Mouse (Mus musculus) liver, adult 2 months (tissue): ENCODE measurements around the gene Chchd6. TPM values are rescaled to one million over a fixed set of nuclear protein-coding genes. Genes with fewer than 3 reads are reported as not detected.

ENCODE experiments used
- DNase-seq: peaks from one replicate; pipeline ENCODE4 v3.0.0-alpha.2; 2011; ENCODE audit warnings: low read depth, low spot score; ENCODE audit errors: extremely low read depth
- H3K27ac ChIP-seq: fragments of 200-500 bp; replicated peaks from 2 replicates; pipeline ENCODE4 v1.5.1; 2012; ENCODE audit warnings: low read depth, mild to moderate bottlenecking, control low read depth, inconsistent platforms, low read length; ENCODE audit not compliant: insufficient read depth
- H3K27me3 ChIP-seq: fragments of 200-500 bp; 2 replicates; pipeline ENCODE4 v1.6.1; 2012; ENCODE audit warnings: mild to moderate bottlenecking, moderate library complexity, low read length, inconsistent platforms; ENCODE audit not compliant: control insufficient read depth, insufficient read depth
- H3K36me3 ChIP-seq: fragments of 200-500 bp; 2 replicates; pipeline ENCODE4 v1.6.1; 2012; ENCODE audit warnings: low read length, inconsistent platforms; ENCODE audit not compliant: control insufficient read depth, insufficient read depth
- H3K4me1 ChIP-seq: fragments of 200-500 bp; 2 replicates; pipeline ENCODE4 v1.6.1; 2011; ENCODE audit warnings: low read length; ENCODE audit not compliant: control insufficient read depth, insufficient read depth
- H3K4me3 ChIP-seq: fragments of 200-500 bp; 2 replicates; pipeline ENCODE4 v1.5.1; 2011; ENCODE audit warnings: low read depth, mild to moderate bottlenecking, control low read depth, low read length, moderate library complexity; ENCODE audit not compliant: insufficient read depth
- H3K79me2 ChIP-seq: fragments of 200-500 bp; 2 replicates; pipeline ENCODE4 v1.6.1; 2012; ENCODE audit warnings: inconsistent platforms, mild to moderate bottlenecking, low read length, moderate library complexity; ENCODE audit not compliant: control insufficient read depth, insufficient read depth
- H3K9ac ChIP-seq: fragments of 200-500 bp; 2 replicates; pipeline ENCODE4 v1.6.1; 2012; ENCODE audit warnings: low read depth, mild to moderate bottlenecking, control low read depth, inconsistent platforms, low read length
- CTCF ChIP-seq: fragments of 200-500 bp; IDR thresholded peaks from 2 replicates; pipeline ENCODE4 v1.5.1; 2011; ENCODE audit warnings: low read depth, low read length, control low read depth
- POLR2A ChIP-seq: fragments of 200-500 bp; IDR thresholded peaks from 2 replicates; pipeline ENCODE4 v1.6.1; 2011; ENCODE audit warnings: low read length, control low read depth; ENCODE audit not compliant: insufficient read depth; ENCODE audit errors: extremely low read depth
- WGBS: fragments of 180-500 bp; shearing (Covaris S2); methylation state at CpG from one replicate; pipeline ENCODE4 v1.1.7; 2018; 5-methylcytosine and 5-hydroxymethylcytosine counted together
- polyA plus RNA-seq: library from polyadenylated mRNA; depleted of rRNA; stranded (reverse); fragments of >200 nt; gene quantifications from 2 replicates; pipeline ENCODE4 v1.2.3, GENCODE M21; 2012
- total RNA-seq: library from RNA; depleted of rRNA; stranded (reverse); fragments of >200 nt; gene quantifications from 2 replicates; pipeline ENCODE4 v1.2.3, GENCODE M21; 2014

Chchd6 gene
- total and polyA plus RNA-seq, 2 experiments, result 5.0 to 6.9 TPM

DNA sequence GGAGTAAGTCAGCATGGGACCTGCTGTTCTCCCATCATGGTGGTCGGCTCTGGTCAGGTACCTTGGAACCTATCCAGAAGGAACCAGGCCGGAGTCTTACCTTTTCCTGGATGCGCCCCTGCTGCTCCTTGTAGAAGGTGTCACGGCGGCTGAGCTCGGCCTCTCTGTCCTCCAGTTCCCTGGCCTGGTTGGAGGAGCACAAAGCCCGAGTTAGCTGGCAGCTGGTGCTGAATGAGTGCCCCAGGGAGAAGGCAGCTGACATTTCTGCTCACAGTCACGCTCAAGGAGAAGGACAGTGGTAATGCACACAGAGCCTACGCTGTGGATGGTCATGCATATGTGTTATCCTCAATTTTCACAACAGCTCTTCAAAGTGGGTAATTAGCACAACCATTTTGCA is 128.2 kb downstream of the Chchd6 start:
- H3K79me2 ChIP-seq, result no peaks in the 10 kb centered on the region
- no peak overlapping the region for H3K4me3 ChIP-seq
- TF ChIP-seq POLR2A, result no peak
- no peak for TF ChIP-seq CTCF
- no peaks in the 10 kb centered on the region for H3K27me3 ChIP-seq
- H3K4me1 ChIP-seq, result no peaks in the 10 kb centered on the region
- no peak overlapping the region for H3K9ac ChIP-seq
- DNase-seq, result no peak
- WGBS, result 93% methylated on average over 9 of the region's 9 CpGs
- H3K36me3 ChIP-seq, result no peaks in the 10 kb centered on the region
- H3K27ac ChIP-seq, result no peak overlapping the region

DNA sequence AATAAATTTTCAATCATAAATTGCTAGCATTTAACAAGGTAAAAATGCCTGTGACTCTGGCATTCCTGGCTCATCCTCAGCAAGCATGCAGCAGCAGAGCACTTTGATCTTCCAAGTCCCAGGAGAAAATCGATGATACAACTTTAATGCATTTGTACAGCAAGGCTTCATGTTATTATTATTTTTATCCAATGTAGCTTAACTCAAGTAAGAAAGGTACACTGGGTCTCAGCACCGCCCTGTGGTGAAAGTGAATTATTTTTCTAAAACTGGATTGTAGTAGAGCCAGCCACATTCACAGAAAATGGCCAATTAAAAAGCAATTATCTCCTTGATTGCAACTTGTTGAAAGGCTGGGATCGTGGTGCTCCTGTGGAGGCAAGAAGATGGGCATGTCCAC is 128.6 kb downstream of the Chchd6 start:
- Histone ChIP-seq H3K9ac (no peak overlapping the region), H3K4me1 (no peaks in the 10 kb centered on the region), H3K27ac (no peak overlapping the region), H3K4me3 (no peak overlapping the region), H3K79me2 (no peaks in the 10 kb centered on the region), H3K27me3 (no peaks in the 10 kb centered on the region), H3K36me3 (no peaks in the 10 kb centered on the region)
- WGBS, result 81% methylated on average over 3 of the region's 3 CpGs
- DNase-seq, result no peak
- TF ChIP-seq POLR2A, result no peak
- no peak for TF ChIP-seq CTCF

DNA sequence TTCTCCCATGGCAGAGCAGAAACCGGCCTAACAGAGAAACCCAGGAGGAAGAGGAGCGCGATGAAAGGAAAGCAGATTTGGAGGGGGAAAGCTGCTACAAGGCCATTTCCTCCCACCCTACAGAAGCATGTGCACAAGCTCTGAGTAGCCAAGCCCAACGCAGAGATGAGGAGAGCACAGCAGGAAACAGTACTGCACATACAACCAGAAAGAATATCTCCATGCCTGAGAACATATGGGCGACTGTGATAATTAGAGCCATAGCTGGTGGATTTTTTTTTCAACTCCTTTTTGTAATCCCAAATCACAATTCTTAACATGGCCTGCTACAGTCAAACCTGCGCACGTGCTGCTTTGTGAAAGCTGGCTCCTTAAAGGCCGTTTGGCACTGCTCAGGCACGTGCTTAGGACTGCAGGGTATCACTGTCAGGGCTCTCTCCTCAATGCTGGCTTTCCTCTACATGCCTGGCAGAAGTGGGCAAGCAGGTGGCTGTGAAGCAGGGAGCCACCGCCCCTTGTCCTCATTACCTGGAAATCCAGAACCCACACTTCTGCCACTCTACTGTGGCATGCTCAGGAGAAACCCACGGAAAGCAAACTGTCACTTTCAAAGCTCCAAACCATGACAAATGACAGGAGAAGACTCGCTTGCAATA is 129.3 kb downstream of the Chchd6 start:
- Histone ChIP-seq H3K27me3 (no peaks in the 10 kb centered on the region), H3K4me3 (no peak overlapping the region), H3K79me2 (no peaks in the 10 kb centered on the region), H3K36me3 (no peaks in the 10 kb centered on the region), H3K9ac (no peak overlapping the region), H3K27ac (no peak overlapping the region), H3K4me1 (no peaks in the 10 kb centered on the region)
- DNase-seq, result no peak
- WGBS, result 83% methylated on average over 12 of the region's 12 CpGs
- TF ChIP-seq CTCF, result no peak
- TF ChIP-seq POLR2A, result no peak

DNA sequence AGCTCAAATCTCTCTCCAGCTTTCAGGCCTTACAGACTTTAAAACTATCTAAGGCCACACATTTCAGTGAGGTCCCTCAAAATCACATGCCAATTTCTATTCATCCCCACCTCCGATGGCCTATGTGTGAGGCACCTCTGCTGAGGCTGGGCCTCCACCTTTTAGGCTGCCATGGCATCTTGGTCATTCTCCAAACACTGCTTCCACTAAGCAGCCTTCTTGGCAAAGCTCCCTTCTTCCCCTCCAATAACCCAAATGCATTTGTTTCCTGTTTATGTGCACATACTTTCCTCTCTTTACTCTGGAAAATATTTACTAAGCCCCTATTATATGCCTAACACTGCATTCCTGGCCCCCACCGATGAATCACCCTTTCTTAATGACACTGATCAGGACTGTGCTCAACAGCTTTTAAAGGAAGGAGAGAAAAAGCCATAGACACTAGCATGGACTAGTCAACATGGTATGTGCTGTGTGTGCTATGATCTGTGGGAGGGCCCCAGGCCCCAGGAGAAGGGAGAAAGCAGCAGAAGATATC is 133.2 kb downstream of the Chchd6 start:
- H3K27ac ChIP-seq, result no peak overlapping the region
- H3K27me3 ChIP-seq, result no peaks in the 10 kb centered on the region
- no peaks in the 10 kb centered on the region for H3K36me3 ChIP-seq
- no peaks in the 10 kb centered on the region for H3K4me1 ChIP-seq
- H3K79me2 ChIP-seq, result no peaks in the 10 kb centered on the region
- DNase-seq, result no peak
- WGBS, result 77% methylated on average over 2 of the region's 2 CpGs
- no peak overlapping the region for H3K4me3 ChIP-seq
- no peak for TF ChIP-seq POLR2A
- TF ChIP-seq CTCF, result no peak
- H3K9ac ChIP-seq, result no peak overlapping the region

DNA sequence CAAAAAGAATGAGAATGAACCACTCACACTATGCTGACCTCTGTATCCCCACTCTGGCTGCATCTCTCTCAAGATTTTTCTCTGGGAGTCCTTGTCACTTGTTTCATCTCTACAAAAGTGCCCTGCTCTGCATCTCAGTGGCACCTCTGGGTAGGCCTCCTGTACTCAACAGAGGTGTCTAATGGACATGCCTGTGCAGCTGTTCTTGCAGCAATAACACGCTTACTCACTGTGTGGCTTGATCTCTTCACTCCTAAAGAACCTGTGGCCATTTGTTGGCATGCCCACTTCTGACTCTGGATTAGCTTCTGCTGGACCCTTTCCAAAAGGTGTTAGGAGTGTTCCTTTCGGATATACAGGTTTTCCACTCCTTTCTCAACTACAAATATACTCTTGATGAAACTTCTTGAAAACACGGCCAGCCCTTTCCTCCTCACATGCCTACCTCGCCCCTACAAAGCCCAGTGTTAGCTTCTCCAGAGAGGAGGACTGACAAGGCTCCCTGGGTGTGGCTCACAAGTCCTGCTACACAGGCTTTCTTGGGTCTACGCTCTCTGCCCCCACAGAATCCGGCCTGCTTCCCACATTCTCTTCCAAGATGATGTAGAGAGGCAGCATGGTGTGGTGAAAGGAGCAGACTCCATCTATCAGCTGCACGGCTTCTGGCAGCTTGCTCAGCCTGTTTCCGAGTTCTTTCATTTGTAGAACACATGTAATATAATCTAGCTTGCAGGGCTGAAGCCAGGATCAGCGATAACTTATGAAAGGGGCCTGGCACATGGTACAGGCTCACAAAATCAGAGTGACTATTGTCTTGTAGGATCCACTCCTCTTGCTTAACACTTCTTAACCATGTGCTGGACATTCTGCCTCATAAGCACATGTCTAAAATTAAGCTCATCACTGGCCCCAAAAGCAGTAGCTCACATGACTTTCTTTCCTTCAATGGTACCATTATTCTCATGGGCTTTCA is 133.9 kb downstream of the Chchd6 start:
- no peak for TF ChIP-seq CTCF
- no peak for TF ChIP-seq POLR2A
- Histone ChIP-seq H3K4me3 (no peak overlapping the region), H3K27me3 (no peaks in the 10 kb centered on the region), H3K36me3 (no peaks in the 10 kb centered on the region), H3K4me1 (no peaks in the 10 kb centered on the region), H3K27ac (no peak overlapping the region), H3K9ac (no peak overlapping the region), H3K79me2 (no peaks in the 10 kb centered on the region)
- 89% methylated on average over 9 of the region's 9 CpGs for WGBS
- no peak for DNase-seq

DNA sequence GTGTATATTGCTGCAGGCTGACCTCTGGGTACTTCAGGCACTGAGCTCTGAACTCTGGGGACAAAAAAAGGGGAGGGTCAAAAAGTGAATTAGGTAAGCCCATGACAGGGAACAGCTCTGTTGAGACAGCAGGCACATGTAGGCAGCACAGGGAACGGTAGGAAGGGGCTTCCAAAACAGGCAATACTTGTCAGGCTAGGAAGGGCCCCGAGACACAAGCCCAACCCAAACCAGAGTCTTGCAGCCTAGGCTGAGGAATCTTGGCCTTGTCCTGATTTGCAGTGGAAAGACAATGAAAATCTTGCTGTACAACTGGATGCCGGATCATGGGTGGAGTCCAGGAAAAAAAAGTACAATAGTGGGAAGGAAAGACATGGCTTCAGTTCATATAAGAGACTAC is 135.8 kb downstream of the Chchd6 start:
- DNase-seq, result no peak
- no peaks in the 10 kb centered on the region for H3K4me1 ChIP-seq
- no peaks in the 10 kb centered on the region for H3K79me2 ChIP-seq
- TF ChIP-seq CTCF (no peak), POLR2A (no peak)
- no peak overlapping the region for H3K27ac ChIP-seq
- 88% methylated on average over 3 of the region's 3 CpGs for WGBS
- no peaks in the 10 kb centered on the region for H3K36me3 ChIP-seq
- no peak overlapping the region for H3K4me3 ChIP-seq
- H3K27me3 ChIP-seq, result no peaks in the 10 kb centered on the region
- H3K9ac ChIP-seq, result no peak overlapping the region
